Mouse (Mus musculus): ENCODE results near the gene Ppm1f. TPM values are rescaled to one million over a fixed set of nuclear protein-coding genes. Genes with fewer than 3 reads are reported as not detected.

The Ppm1f gene
- 1 to 10 TPM; 8.6 to 9.2 TPM for total RNA-seq (2023)

GRCm38 (mm10) chr16:16896382-16897055 is at the start of gene Ppm1f:
Ppm1f (plus strand) TSS chr16:16896469.

GRCm38 (mm10) chr16:16863978-16864377 is 32.3 kb upstream of the Ppm1f start, which contains the start of gene Igll1:
Igll1 (minus strand) TSS chr16:16863985.

GRCm38 (mm10) chr16:16870617-16871331 is 25.5 kb upstream of the Ppm1f start, which contains the start of the genes Top3b and Vpreb1:
Top3b (plus strand) TSS chr16:16870736.
Vpreb1 (minus strand) TSS chr16:16870843.

Other genes starting within 250 kb of the Ppm1f start
- not detected for gene Olfr19, start 220.1 kb upstream of the Ppm1f start, total RNA-seq (2023)
- 1 to 10 TPM; 5.0 to 5.7 TPM for gene Spag6l, start 67.0 kb upstream of the Ppm1f start, total RNA-seq (2023)
- gene Igll1, start 32.5 kb upstream of the Ppm1f start, total RNA-seq (2023) = 1 to 10 TPM; 1.0 to 5.4 TPM
- 10 to 100 TPM; 77.8 to 92.0 TPM for gene Top3b, start 25.7 kb upstream of the Ppm1f start, total RNA-seq (2023)
- 1 to 10 TPM; 1.3 to 2.4 TPM for gene Vpreb1, start 25.6 kb upstream of the Ppm1f start, total RNA-seq (2023)
- gene Mapk1, start 86.9 kb downstream of the Ppm1f start, total RNA-seq (2023) = 100 to 1,000 TPM; 108 to 112 TPM
- under 1 TPM; 0.20 to 0.33 TPM for gene Ypel1, start 173.2 kb downstream of the Ppm1f start, total RNA-seq (2023)
- gene Ppil2, start 214.8 kb downstream of the Ppm1f start, total RNA-seq (2023) = 10 to 100 TPM; 71.4 to 76.8 TPM
- gene 2610318N02Rik, start 228.7 kb downstream of the Ppm1f start, total RNA-seq (2023) = 1 to 10 TPM; 5.9 to 8.9 TPM
- 10 to 100 TPM; 46.3 to 53.3 TPM for gene Sdf2l1, start 235.9 kb downstream of the Ppm1f start, total RNA-seq (2023)
- 1 to 10 TPM; 5.8 to 7.5 TPM for gene Ydjc, start 248.2 kb downstream of the Ppm1f start, total RNA-seq (2023)

All from neutrophil, adult 83 days (primary cell).